Mouse (Mus musculus) bone marrow, adult 2 months (tissue): Measurements from ENCODE around the gene Gyg. TPM values are rescaled to one million over a fixed set of nuclear protein-coding genes. Genes with fewer than 3 reads are reported as not detected.
A peak's percentile ranks its signal among the peaks of the same experiment; 100 is the strongest.

Experiments used
- H3K27ac ChIP-seq: fragments of 200-500 bp; 2 replicates; pipeline ENCODE4 v1.5.1; 2012; ENCODE audit warnings: low read depth, mild to moderate bottlenecking, control low read depth, inconsistent platforms, low read length; ENCODE audit not compliant: control insufficient read depth, poor library complexity, insufficient read depth
- H3K4me1 ChIP-seq: fragments of 200-500 bp; 2 replicates; pipeline ENCODE4 v1.6.1; 2011; ENCODE audit warnings: low read length; ENCODE audit not compliant: control insufficient read depth, insufficient read depth
- H3K4me3 ChIP-seq: fragments of 200-500 bp; replicated peaks from 2 replicates; pipeline ENCODE3; 2011; ENCODE audit warnings: mild to moderate bottlenecking, low read depth, low read length, control low read depth; ENCODE audit not compliant: control insufficient read depth
- CTCF ChIP-seq: fragments of 200-500 bp; IDR thresholded peaks from 2 replicates; pipeline ENCODE4 v1.5.1; 2011; ENCODE audit warnings: low read length, control low read depth; ENCODE audit not compliant: control insufficient read depth, insufficient read depth
- POLR2A ChIP-seq: fragments of 200-500 bp; IDR thresholded peaks from 2 replicates; pipeline ENCODE4 v1.6.1; 2011; ENCODE audit warnings: low read depth, mild to moderate bottlenecking, control low read depth, low read length, borderline replicate concordance; ENCODE audit not compliant: control insufficient read depth
- WGBS: fragments of 180-500 bp; shearing (Covaris S2); methylation state at CpG from one replicate; pipeline ENCODE4 v1.1.7; 2018; 5-methylcytosine and 5-hydroxymethylcytosine counted together
- polyA plus RNA-seq: library from polyadenylated mRNA; stranded (reverse); fragments of >200 nt; gene quantifications from 2 replicates; pipeline ENCODE4 v1.2.4, GENCODE M21; 2011; ENCODE audit warnings: low replicate concordance; ENCODE audit not compliant: missing spikeins, insufficient read depth, insufficient read length

Gene Gyg
- polyA plus RNA-seq = 11.7 and 25.4 TPM in 2 replicates

- peak; percentile 48; the same call in 1 of the 2 replicates for TF ChIP-seq POLR2A
- no peak for TF ChIP-seq CTCF
- H3K4me1 ChIP-seq = no peaks in the 10 kb centered on the region; the same call in 1 of the 2 replicates
- peak within 1 kb of the TSS; percentile 62 for H3K4me3 ChIP-seq
- peak within 1 kb of the TSS; percentile 89 for H3K27ac ChIP-seq
- under 1% methylated on average over 72 of the region's 73 CpGs for WGBS
These were observed at the start of gene Gyg for GRCm38 (mm10) chr3:20154531-20155367. Gene Gyg, minus strand, starts transcription at chr3:20155317.

- 23% methylated on average over 6 of the region's 6 CpGs for WGBS
- H3K4me3 ChIP-seq = no peak overlapping the region
- TF ChIP-seq POLR2A (no peak), CTCF (peak; percentile 85)
- no peaks in the 10 kb centered on the region; the same call in 1 of the 2 replicates for H3K4me1 ChIP-seq
- H3K27ac ChIP-seq = no peak overlapping the region
These were observed 43.8 kb upstream of the Gyg start for GRCm38 (mm10) chr3:20198869-20199268.

- Histone ChIP-seq H3K4me1 (no peaks in the 10 kb centered on the region; the same call in 1 of the 2 replicates), H3K4me3 (no peak overlapping the region), H3K27ac (no peak overlapping the region)
- no peak for TF ChIP-seq POLR2A
- no peak for TF ChIP-seq CTCF
- WGBS = 10% methylated on average over 10 of the region's 10 CpGs
These were observed 42.8 kb upstream of the Gyg start for GRCm38 (mm10) chr3:20197878-20198277.

- Histone ChIP-seq H3K4me3 (no peak overlapping the region), H3K4me1 (no peaks in the 10 kb centered on the region), H3K27ac (no peak overlapping the region)
- 53% methylated on average over 5 of the region's 5 CpGs for WGBS
- TF ChIP-seq CTCF (no peak), POLR2A (no peak)
These were observed 34.0 kb upstream of the Gyg start for GRCm38 (mm10) chr3:20188976-20189675.

- Histone ChIP-seq H3K27ac (no peak overlapping the region), H3K4me1 (no peaks in the 10 kb centered on the region), H3K4me3 (no peak overlapping the region)
- TF ChIP-seq CTCF (no peak), POLR2A (no peak)
- 81% methylated on average over 6 of the region's 6 CpGs for WGBS
These were observed 17.3 kb upstream of the Gyg start for GRCm38 (mm10) chr3:20172394-20172793.

GRCm38 (mm10) chr3:20167487-20167886, 12.4 kb upstream of the Gyg start:
- Histone ChIP-seq H3K4me1 (no peaks in the 10 kb centered on the region), H3K27ac (no peak overlapping the region), H3K4me3 (no peak overlapping the region)
- WGBS = 87% methylated on average over 1 of the region's 1 CpGs
- TF ChIP-seq CTCF = no peak
- no peak for TF ChIP-seq POLR2A

GRCm38 (mm10) chr3:20155476-20155875, 359 bp upstream of the Gyg start:
- 6% methylated on average over 6 of the region's 6 CpGs for WGBS
- TF ChIP-seq CTCF (no peak), POLR2A (no peak)
- Histone ChIP-seq H3K4me1 (no peaks in the 10 kb centered on the region; the same call in 1 of the 2 replicates), H3K4me3 (no peak overlapping the region), H3K27ac (no peak overlapping the region)

GRCm38 (mm10) chr3:20151651-20152050, 3.5 kb downstream of the Gyg start:
- H3K4me3 ChIP-seq = no peak overlapping the region
- H3K4me1 ChIP-seq = no peaks in the 10 kb centered on the region; the same call in 1 of the 2 replicates
- no peak for TF ChIP-seq CTCF
- TF ChIP-seq POLR2A = no peak
- 85% methylated on average over 3 of the region's 3 CpGs for WGBS
- H3K27ac ChIP-seq = no peak overlapping the region
